Mouse (Mus musculus) myocyte (in vitro differentiated cells): Measurements from ENCODE around the gene Sfi1.
"Not testable (repeated sequence)": the region's sequence is repeated elsewhere in the genome, so short reads cannot be mapped to it uniquely, and the experiment has no call there.

Experiments used
- E2F4 ChIP-seq: IDR thresholded peaks from one replicate; pipeline ENCODE4 v1.6.1; 2011; ENCODE audit warnings: mild to moderate bottlenecking, control low read depth, moderate library complexity; ENCODE audit not compliant: insufficient read depth
- MAX ChIP-seq: IDR thresholded peaks from one replicate; pipeline ENCODE4 v1.6.1; 2011; ENCODE audit warnings: low read depth, mild to moderate bottlenecking, control low read depth
- MYOG ChIP-seq, 3 experiments: IDR thresholded peaks; one replicate each; pipeline ENCODE4 v1.6.1; 2011; ENCODE audit warnings: control low read depth in 2 of 3, low read depth in 2 of 3, mild to moderate bottlenecking in 2 of 3; ENCODE audit not compliant: insufficient read length in 2 of 3, control insufficient read depth in 1 of 3, insufficient read depth in 1 of 3
- POLR2A ChIP-seq: IDR thresholded peaks from one replicate; pipeline ENCODE4 v1.6.1; 2011; ENCODE audit warnings: low read depth, mild to moderate bottlenecking, control low read depth, moderate library complexity; ENCODE audit not compliant: insufficient read length
- POLR2AphosphoS2 ChIP-seq: IDR thresholded peaks from one replicate; pipeline ENCODE4 v1.6.1; 2011; ENCODE audit warnings: low read depth, control low read depth; ENCODE audit not compliant: insufficient read length
- REST ChIP-seq: IDR thresholded peaks from one replicate; pipeline ENCODE4 v1.6.1; 2011; ENCODE audit warnings: mild to moderate bottlenecking, control low read depth, moderate library complexity; ENCODE audit not compliant: insufficient read depth, insufficient read length
- TCF12 ChIP-seq: IDR thresholded peaks from one replicate; pipeline ENCODE4 v1.6.1; 2011; ENCODE audit warnings: mild to moderate bottlenecking, control low read depth; ENCODE audit not compliant: poor library complexity, insufficient read depth, severe bottlenecking

DNA sequence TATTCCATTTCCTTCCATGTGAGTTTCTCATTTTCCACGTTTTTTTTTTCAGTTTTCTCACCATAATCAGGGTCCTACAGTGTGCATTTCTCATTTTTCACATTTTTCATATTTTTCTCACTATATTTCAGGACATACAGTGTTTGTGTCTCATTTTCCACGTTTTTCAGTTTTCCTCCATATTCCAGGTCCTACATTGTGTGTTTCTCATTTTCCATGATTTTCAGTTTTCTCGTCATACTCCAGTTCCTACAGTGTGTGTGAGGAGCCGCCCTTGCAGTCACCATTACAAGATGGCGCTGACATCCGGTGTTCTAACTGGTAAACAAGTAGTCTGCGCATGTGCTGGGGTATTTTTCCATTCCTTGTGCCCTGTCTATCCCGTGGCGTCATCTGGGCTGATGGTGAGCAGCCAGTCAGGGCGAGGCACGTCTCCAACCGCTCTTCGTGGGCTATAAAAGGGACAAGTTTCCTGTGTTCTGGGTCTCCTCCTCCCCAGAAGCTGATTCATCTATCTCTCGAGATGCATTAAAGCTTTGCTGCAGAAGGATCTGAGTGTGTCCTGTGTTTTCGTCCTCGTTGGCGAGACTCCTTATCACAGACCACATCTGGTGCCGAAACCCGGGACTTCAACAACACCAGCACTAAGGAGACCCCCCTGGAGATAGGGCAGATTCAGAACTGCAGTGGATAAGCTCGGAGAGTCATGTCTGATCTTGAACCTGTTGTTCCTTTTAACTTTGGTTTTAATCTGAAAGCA lies 88.6 kb downstream of the Sfi1 start:
- not testable (repeated sequence) for TF ChIP-seq POLR2A; MAX; MYOG (IDR thresholded peaks at IDR 0.05; ENCODE audit: control insufficient read depth in 1 of 3, insufficient read depth in 1 of 3, insufficient read length in 2 of 3, low read depth in 2 of 3); REST; POLR2AphosphoS2; TCF12; E2F4
